ENCODE assay signal across 9 mouse cellular contexts in the genomic region with DNA sequence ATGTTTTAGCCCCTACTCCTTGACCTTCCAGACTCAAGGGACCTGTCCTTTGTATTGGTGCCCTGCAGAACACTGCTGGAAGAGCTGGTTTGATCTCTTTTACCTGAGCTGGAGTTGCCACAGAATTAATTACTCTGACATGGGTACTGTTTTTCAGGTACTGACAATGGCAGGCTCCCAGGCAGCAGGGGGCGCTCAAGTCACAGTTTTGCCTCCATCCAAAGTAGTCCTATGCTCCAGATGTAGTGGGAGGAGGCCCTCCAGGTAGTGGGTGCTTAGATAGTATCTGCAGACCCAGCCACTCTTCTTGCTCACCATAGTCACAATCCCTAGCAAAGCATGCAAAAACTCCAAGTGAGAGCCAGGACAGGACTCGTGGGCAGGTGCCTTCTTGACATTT. TPM values are rescaled to one million over a fixed set of nuclear protein-coding genes. Genes with fewer than 3 reads are reported as not detected.
DNase-seq lines count a peak whose midpoint lies in the region; ATAC-seq and TF ChIP-seq lines count a peak whose summit lies in the region.
"Had no signal": no experiment of that assay in that cellular context is flagged by ENCODE, and none has a peak within 500 bp of the region (broad histone marks: within the 10 kb centered on the region; RNA-seq: fewer than 3 reads in every experiment).

No protein-coding gene starts in this region.

- H3K9ac ChIP-seq in heart, postnatal 0 days (replicated peaks; ENCODE audit: low read depth, low read length): no peak overlapping the region

- H3K27me3 ChIP-seq in heart, postnatal 0 days (ENCODE audit: control insufficient read depth, insufficient read depth, low read length): no peaks in the 10 kb centered on the region
- H3K27me3 ChIP-seq: liver, embryonic 15.5 days had no signal

- peaks cover 26% of the 10 kb centered on the region for H3K4me1 ChIP-seq in heart, postnatal 0 days (ENCODE audit: control insufficient read depth, insufficient read depth)

- WGBS in heart, postnatal 0 days: 38% methylated on average over 2 of the region's 2 CpGs

- TF ChIP-seq EP300 in heart, postnatal 0 days (IDR thresholded peaks at IDR 0.05; ENCODE audit: low read depth): no peak

- H3K27ac ChIP-seq in heart, postnatal 0 days (ENCODE audit: low read depth): no peak overlapping the region

- H3K36me3 ChIP-seq in heart, postnatal 0 days (replicated peaks; ENCODE audit: control insufficient read depth, insufficient read depth, low read length): peaks cover 19% of the 10 kb centered on the region

- peak; percentile 63 for DNase-seq in ES-CJ7 (ENCODE audit: low read depth, low spot score)
- peak; percentile 80 for DNase-seq in adrenal gland, adult 2 months
- DNase-seq in embryo, embryonic 10.5 days (ENCODE audit: low spot score): peak; percentile 69
- DNase-seq in heart, postnatal 0 days (ENCODE audit: low spot score): peak; percentile 72
- DNase-seq in layer of hippocampus, postnatal 10 days (ENCODE audit: low spot score in 2 of 2): peak; percentile 73 to 82
- peak; percentile 88 for DNase-seq in lung, postnatal 14 days
- peak; percentile 84 for DNase-seq in right cerebral cortex, postnatal 4 days
- DNase-seq in urinary bladder, postnatal 36 days (ENCODE audit: low spot score in 2 of 2): peak; percentile 80 to 84

- no peak overlapping the region for H3K4me2 ChIP-seq in heart, postnatal 0 days (ENCODE audit: low read depth, low read length)
- H3K4me2 ChIP-seq: liver, embryonic 15.5 days had no signal

- H3K9me3 ChIP-seq in heart, postnatal 0 days (replicated peaks; ENCODE audit: control insufficient read depth, low read length): no peaks in the 10 kb centered on the region
- H3K9me3 ChIP-seq: liver, embryonic 15.5 days had no signal

- peak; percentile 54 for ATAC-seq in heart, postnatal 0 days (ENCODE audit: insufficient read depth, low read depth)

- no peak overlapping the region for H3K4me3 ChIP-seq in heart, postnatal 0 days (ENCODE audit: low read depth, low read length)
- H3K4me3 ChIP-seq: liver, embryonic 15.5 days had no signal

- TF ChIP-seq CTCF in heart, postnatal 0 days (IDR thresholded peaks at IDR 0.05; ENCODE audit: low read depth): peak; percentile 82

RNA-seq across cellular contexts. Expression of a gene that starts 36.6 kb away (rescaled TPM):
- total RNA-seq in adrenal gland, adult 2 months (2021): 10 to 100 TPM; 15.0 to 25.8 TPM
- 34.7 and 39.2 TPM in 2 replicates for polyA plus RNA-seq in adrenal gland, adult 2 months (2012; rRNA removed)
- total RNA-seq in heart, postnatal 0 days (2014; rRNA removed; ENCODE audit: low replicate concordance): 51.1 and 77.3 TPM in 2 replicates
- polyA plus RNA-seq in heart, postnatal 0 days (2015; fragmentation: Nextera tagmentation; extraction: Ambion mirVana): 27.7 and 29.2 TPM in 2 replicates
- total RNA-seq in layer of hippocampus, postnatal 10 days (2021): 10 to 100 TPM; 48.3 to 48.6 TPM

RNA-seq across cellular contexts. Expression of a gene that starts 55.4 kb away (rescaled TPM):
- 1 to 10 TPM in 1 of 2 experiments, under 1 TPM in 1; 0.90 to 2.8 TPM for total RNA-seq in adrenal gland, adult 2 months (2021)
- polyA plus RNA-seq in adrenal gland, adult 2 months (2012; rRNA removed): 1.1 and 1.5 TPM in 2 replicates
- total RNA-seq in heart, postnatal 0 days (2014; rRNA removed; ENCODE audit: low replicate concordance): 0.19 TPM in 1 of 2 replicates, not detected in the other
- polyA plus RNA-seq in heart, postnatal 0 days (2015; fragmentation: Nextera tagmentation; extraction: Ambion mirVana): 0.16 and 0.36 TPM in 2 replicates
- 1 to 10 TPM in 1 of 2 experiments, under 1 TPM in 1; 0.80 to 1.1 TPM for total RNA-seq in layer of hippocampus, postnatal 10 days (2021)
